Mouse (Mus musculus) left cerebral cortex, adult 9 months (tissue): ENCODE data around the gene Catsper4.

Source experiments
- DNase-seq, 2 experiments: peaks; one replicate each; pipeline ENCODE4 v3.0.0; 2022; ENCODE audit warnings: low spot score in 2 of 2

Catsper4 gene

DNA sequence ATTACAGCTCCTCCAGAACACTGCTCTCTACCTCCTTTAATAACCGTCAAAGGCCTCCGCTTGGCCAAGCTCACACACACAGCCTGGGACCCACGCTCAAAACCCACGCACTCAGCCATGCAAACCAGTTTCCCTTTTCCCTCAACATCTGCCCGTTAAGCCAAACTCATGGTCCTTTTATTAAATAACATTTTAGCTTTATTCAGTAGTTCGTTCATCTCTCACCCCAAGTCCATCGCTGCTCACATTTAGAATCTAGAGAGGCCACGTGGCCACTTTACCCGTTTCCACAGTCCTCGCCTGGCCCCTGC lies 23.7 kb upstream of the Catsper4 start:
- DNase-seq = no peak

DNA sequence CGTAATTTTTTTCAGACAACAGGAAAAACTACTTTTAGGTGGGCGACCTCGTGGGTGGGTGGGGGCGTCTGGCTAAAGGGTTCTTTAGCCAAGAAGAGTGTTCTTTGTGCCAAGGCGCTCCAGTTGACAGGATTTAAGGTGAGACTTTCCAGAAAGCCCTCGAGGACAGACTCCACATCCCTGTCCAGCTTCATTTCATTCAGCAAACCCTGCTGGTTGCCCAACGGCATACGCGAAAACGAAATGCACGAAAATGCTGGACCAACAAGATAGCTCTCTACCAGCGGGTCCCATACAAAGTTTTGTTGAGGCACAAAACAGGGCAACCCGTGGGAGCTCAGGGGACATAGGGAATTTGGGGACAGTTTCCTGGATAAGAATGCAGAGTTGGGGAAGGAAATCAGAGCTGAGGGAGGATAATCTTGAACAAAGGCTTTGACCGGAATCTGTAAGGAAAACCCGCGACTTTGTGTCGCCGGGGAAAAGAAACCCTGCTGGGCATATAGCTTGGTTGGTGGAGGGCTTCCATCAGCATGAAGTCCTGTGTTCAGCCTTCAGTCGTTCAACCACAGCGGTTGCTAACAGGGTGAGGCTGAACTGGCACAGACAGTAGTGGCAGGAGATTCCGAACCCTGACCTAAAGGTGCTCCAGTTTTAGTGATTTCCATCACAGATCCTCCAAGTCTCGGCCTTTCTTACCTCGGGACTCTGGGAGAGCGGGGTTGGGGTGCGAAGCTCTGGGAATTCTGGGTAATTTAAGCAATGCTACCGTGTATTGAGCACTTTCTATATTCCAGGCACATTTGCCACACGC lies 23.1 kb upstream of the Catsper4 start:
- DNase-seq = no peak

GRCm38 (mm10) chr4:134249651-134250050 lies 22.5 kb upstream of the Catsper4 start:
- peak in 1 of 2 experiments; percentile 44 for DNase-seq

GRCm38 (mm10) chr4:134246719-134247258 lies 19.6 kb upstream of the Catsper4 start, which contains the start of gene Gm30191:
Gene Gm30191, plus strand, starts transcription at chr4:134246935.
- no peak for DNase-seq

GRCm38 (mm10) chr4:134246256-134246655 lies 19.1 kb upstream of the Catsper4 start:
- DNase-seq = no peak

DNA sequence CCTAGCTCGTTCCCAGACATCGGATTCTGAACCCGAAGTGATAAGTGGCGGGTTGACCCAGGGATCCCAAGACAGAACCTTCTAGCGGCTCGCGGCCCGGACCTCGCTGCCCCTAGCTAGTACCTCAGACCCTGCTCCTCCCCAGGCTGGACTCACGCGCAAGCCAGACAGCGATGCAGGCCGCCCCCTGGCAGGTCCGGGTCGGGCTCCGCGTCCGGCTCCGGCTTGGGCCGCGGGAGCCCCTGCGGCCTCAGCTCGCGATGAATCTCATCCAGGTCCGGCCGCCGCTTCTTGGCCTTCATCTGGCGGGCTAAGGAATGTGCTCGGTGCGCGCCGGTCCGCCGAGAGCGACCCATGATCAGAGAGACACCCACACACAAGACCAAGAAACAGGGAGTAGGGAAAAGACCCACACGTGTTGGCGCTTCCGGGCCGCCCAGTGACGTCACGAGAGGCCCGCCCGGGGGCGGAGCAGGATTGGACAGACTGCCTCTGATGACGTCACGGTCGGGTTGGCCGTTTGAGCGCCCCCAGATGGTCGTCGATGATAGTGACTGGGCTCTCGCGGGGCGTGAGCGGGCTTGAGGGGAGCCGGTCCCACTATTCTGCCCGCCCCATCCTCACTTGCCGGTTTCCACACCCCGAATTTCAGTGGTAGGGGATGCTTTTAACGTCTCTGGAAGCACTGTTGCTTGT lies 18.1 kb upstream of the Catsper4 start, which contains the start of gene Zfp593:
Zfp593 (minus strand) TSS at position 445 of the 696 bp plus-strand sequence.
- peak; percentile 83 to 95 for DNase-seq

DNA sequence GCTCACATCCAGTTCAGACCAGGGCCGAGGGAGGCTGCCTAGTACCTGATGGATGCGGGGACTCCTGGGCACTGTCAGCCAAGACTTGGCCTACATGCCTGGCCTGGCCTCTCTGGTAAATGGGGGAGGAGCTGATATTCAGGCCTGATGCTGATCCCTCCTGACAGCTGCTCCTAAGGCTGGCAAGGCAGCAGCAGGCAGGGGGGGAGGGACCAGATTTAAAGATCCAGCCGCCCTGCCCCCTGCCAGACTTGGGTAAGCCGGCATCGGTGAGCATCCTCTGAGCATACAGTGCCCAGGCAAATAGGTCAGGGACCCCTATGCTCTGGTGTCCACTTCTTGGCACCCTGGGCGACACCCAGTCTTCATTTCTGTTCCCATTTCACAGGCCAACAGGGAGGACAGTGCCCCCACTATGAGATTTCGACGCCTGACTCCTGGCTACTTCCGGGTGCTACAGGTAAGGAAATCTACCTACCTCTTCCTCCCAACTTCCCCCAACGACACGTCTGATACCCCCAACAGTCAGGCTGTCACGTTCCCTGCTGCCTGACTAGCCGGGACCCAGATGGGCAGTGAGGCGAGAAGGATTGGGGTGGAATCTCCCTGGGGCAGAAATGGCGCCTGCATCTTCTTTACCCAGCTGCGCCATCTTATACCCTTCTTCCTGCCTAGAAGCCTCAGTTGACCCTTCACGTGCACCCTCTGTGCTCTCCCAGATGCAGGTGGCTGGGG lies 16.5 kb upstream of the Catsper4 start, which contains the start of gene E130218I03Rik:
E130218I03Rik (plus strand) TSS at position 147 of the 735 bp plus-strand sequence.
- no peak for DNase-seq

GRCm38 (mm10) chr4:134238686-134239085 lies 11.5 kb upstream of the Catsper4 start:
- no peak for DNase-seq

GRCm38 (mm10) chr4:134238279-134238651 lies 11.1 kb upstream of the Catsper4 start, which contains the start of gene Cnksr1:
Gene Cnksr1, minus strand, starts transcription at chr4:134238399.
- DNase-seq = no peak

DNA sequence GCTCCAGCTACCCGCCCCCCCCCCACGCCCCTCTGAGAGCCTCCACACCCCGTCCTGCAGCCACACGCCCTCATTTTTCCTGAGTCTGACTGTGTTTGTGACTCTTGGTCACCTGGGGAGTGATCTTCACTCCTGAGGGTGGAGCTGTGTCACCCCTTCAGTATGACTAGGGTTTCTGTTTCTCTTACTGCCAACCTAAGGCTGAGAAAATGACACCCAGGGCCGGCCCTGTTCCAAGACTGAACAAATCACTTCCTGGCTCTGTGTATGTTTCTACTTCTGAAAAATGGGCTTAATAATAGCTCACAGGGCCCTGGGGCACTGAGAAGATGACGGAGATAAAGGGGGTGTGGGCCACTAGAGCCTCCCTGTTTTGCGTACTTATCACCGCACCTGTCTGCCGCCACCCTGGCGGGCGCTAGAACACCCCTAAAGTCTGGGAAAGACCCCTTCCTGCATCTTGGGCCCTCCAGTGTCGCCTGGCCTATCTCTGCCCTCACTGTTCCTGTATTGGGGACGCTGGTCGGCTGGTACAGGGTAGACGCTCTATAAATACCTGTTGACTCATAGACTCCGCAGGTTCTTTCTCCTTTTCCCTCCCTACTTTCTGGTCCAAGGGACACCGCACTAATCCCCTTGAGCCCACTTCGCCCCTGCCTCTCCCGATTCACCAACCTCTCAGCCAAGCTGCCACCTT lies 10.5 kb upstream of the Catsper4 start:
- DNase-seq = no peak

DNA sequence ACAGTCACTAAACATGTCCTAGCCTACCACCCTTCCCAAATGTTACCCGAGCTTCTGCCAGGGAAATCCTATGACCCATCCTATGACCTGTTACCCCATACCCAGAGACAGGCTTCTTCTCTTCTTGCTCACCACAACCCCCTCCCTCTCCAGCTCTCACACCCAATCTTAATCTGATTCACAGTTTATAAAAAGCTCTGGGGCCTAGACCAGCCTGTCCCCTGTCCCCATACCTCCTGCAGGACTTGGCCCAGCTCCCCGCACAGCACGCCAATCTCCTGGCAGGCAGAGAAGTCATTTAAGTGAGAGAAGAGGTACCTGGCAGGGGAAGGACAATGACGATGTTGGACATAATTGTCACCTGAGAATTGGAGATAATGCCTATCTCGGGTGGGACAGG lies 7.7 kb upstream of the Catsper4 start:
- no peak for DNase-seq

- no peak for DNase-seq
Measured at GRCm38 (mm10) chr4:134230431-134230830, 3.2 kb upstream of the Catsper4 start.

DNA sequence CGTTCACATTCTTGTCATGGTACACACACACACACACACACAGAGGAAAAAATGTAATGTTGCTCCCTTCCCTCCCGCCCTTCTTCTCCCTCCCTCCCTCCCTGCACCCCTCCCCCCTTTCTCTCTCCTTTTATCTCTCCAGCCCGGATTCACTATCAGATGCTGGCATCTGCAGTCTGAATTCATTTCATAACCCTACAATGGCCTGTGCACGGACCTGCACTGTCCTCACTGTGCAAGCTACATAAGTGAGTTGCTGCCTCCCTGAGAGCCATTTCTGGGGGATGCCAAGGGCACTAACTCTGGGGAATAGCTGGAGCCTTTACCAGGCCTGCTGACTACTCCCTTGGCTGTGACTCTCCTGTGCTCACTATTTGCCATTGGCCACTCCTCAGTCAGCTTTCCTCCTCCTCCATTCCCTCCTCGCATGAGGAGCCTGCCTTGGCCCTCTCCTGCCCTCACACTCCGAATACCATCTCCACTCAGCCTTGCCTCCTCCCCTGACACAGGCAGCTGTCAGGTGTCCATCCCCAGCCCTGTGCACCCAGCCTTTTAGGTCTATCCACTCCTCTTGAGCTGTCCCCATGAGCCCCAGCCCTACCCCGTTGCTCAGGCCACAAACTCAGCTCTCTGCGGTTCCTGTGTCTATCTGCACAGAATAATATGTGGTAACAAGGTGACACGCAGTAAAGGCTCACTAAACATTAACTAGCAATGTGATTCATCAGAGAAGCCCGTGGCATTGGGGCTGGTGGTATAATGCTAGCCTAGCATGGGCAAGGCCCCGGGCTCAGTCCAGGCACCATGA lies 4.2 kb downstream of the Catsper4 start:
- no peak for DNase-seq

DNA sequence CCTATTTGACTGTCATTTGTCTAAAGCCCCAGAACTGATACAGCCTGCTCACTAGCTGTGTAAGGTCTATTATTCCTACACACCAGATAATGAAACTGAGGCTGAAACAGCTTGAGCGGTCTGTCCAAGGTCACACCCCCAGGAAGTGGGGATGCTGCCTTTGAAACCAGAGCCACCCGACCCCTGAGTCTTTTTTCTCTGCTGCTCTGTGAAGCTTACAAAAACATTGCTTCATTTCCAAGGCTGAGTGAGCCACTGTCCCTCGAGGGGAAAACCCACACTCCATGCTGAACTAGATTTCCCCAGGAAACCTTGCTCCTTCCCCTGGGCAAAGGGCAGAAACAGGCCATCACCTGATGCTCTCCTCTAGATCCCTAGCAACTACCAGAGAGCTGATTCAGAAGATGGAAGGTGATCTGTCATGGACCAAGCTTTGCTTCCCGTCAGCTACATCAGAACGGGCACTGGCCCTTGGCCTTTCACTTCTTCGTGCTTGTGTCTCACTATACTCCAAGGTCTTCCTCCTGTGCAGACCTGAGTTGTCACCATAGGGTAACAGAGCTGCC lies 20.6 kb downstream of the Catsper4 start:
- DNase-seq = no peak

DNA sequence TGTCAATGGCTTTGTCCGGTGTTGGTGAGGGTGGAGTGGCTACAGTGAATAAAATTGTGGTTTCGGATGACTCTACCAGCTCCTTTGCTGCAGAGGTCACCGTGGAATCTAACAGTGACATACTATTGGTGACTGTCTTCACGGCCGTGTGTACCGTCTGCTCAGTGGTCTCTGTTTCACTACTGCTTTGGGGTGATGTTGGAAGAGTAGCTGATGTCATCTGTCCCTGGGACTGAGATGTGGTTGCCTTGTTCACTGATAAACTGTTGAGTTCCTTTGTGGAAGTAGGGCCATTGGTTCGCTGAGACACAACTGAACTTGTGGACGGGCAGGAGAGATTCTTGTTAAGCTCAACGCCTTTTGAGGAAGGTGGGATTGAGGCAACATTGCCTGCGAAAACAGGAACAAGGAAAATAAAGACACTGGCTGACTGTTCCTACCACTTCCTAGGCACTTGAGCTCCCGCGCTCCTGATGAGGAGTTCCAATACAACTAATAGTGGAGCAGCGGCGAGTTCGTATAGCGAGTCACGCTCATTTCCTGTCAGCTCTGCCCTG lies 23.8 kb downstream of the Catsper4 start:
- DNase-seq = no peak

GRCm38 (mm10) chr4:134202904-134203303 lies 24.3 kb downstream of the Catsper4 start, which contains the start of gene Gm7534:
Gene Gm7534, minus strand, starts transcription at chr4:134203004.
- DNase-seq = no peak

DNA sequence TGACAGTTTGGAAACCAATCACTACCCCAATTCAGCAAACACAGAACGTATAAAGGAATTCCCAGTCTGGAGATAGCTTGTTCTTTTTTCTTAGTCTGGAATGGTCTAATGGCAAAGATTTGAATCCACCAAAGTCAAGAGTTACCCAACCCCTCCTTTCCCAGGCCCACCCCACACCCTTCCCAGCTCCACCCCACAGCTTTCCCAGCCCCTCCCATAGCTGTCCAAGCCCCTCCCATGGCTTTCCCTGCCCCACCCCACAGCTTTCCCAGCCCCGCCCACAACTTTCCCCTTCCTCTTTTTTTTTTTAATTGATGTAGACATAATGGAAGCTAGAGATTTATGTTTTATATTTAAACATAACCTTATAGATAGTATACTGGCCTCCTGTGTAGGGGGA lies 27.8 kb downstream of the Catsper4 start:
- no peak for DNase-seq

- DNase-seq = no peak
Measured at GRCm38 (mm10) chr4:134186268-134186667, 40.9 kb downstream of the Catsper4 start.

- DNase-seq = no peak
Measured at GRCm38 (mm10) chr4:134185569-134185968, 41.6 kb downstream of the Catsper4 start.

GRCm38 (mm10) chr4:134183711-134184110 lies 43.5 kb downstream of the Catsper4 start:
- DNase-seq = no peak
